Mouse (Mus musculus): ENCODE results near the gene Gstp3.

DNA sequence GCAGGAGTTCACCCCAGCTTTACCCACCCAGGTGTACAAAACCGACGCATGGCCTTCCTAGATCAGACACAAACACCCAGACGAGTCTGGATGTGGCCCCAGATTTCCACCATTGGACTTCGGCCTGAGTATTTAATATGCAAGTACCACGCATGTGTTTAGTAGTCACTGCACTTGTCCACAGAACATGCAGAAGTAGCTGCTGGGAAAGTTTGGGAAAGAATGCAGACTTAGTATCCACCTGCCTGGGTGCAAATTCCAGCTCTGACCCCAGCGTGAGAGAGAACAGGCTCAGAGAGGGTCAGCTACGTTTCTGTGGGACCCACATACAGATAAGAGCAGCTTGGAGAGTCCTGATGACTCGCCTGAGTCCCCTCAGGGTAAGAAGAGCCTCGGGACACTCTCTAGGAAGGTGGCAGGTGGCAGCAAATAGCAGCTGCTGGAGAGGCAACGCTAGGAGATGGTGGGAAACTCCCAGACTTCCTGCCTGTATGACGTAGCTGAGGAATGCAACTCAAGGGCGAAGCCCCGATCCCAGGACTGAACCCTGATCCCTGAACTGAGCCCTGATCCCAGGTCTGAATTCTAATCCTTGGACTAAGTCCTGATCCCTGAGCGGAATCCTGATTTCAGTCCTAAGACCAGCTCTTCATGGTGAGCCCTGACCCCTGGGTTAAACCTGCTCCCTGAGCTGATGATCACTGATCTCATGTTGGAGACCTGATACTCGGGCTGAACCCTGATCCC, 3.2 kb downstream of the Gstp3 start:
- TF ChIP-seq CTCF (IDR thresholded peaks at IDR 0.05; ENCODE audit: low read depth): no peak
- TF ChIP-seq EP300 (IDR thresholded peaks at IDR 0.05; ENCODE audit: low read depth): no peak
